Mouse (Mus musculus) hindbrain, postnatal 0 days (tissue): ENCODE results near the gene Kcnma1. TPM values are rescaled to one million over a fixed set of nuclear protein-coding genes. Genes with fewer than 3 reads are reported as not detected.

Experiments used
- ATAC-seq: fragments of 200-750 bp; cut with Nextera tagmentation; 2 replicates; pipeline ENCODE4 v1.8.0; 2017; ENCODE audit warnings: mild to moderate bottlenecking, moderate TSS enrichment, moderate library complexity
- DNase-seq: peaks from one replicate; pipeline ENCODE4 v3.0.0-alpha.2; 2015; ENCODE audit warnings: low spot score
- H3K27ac ChIP-seq: fragments of 300-500 bp; sonication (generic); 2 replicates; pipeline ENCODE4 v1.5.1; 2014; ENCODE audit warnings: mild to moderate bottlenecking
- H3K27me3 ChIP-seq: fragments of 300-500 bp; sonication (generic); 2 replicates; pipeline ENCODE4 v1.6.1; 2014; ENCODE audit warnings: low read length, mixed read lengths; ENCODE audit not compliant: insufficient read depth
- H3K36me3 ChIP-seq: fragments of 300-500 bp; sonication (generic); 2 replicates; pipeline ENCODE4 v1.6.1; 2014; ENCODE audit warnings: low read length, mixed read lengths; ENCODE audit not compliant: insufficient read depth
- H3K4me1 ChIP-seq: fragments of 300-500 bp; sonication (generic); 2 replicates; pipeline ENCODE4 v1.6.1; 2014; ENCODE audit warnings: antibody characterized with exemption, low read length, mixed read lengths; ENCODE audit not compliant: insufficient read depth
- H3K4me2 ChIP-seq: fragments of 300-500 bp; sonication (generic); 2 replicates; pipeline ENCODE4 v1.6.1; 2014; ENCODE audit warnings: low read depth, mild to moderate bottlenecking, low read length, moderate library complexity, mixed read lengths
- H3K4me3 ChIP-seq: fragments of 300-500 bp; sonication (generic); 2 replicates; pipeline ENCODE4 v1.5.1; 2014; ENCODE audit warnings: low read length
- H3K9ac ChIP-seq: fragments of 300-500 bp; sonication (generic); replicated peaks from 2 replicates; pipeline ENCODE4 v1.6.1; 2014; ENCODE audit warnings: mild to moderate bottlenecking, low read length, moderate library complexity, mixed read lengths
- H3K9me3 ChIP-seq: fragments of 300-500 bp; sonication (generic); 2 replicates; pipeline ENCODE4 v1.6.1; 2016; ENCODE audit warnings: low read length, mixed read lengths
- CTCF ChIP-seq: IDR thresholded peaks from 2 replicates; pipeline ENCODE4 v1.5.1; 2016; ENCODE audit warnings: antibody characterized with exemption, control low read depth, low read depth
- WGBS: fragments of 180-500 bp; shearing (Covaris S2); extraction: QIAGEN DNeasy Blood & Tissue Kit; methylation state at CpG from one replicate; pipeline ENCODE4 v1.1.7; 2014; 5-methylcytosine and 5-hydroxymethylcytosine counted together
- polyA plus RNA-seq: library from polyadenylated mRNA; unstranded; fragments of >200 nt; fragmentation: Nextera tagmentation; extraction: Ambion mirVana; gene quantifications from 2 replicates; pipeline ENCODE4 v1.2.1, GENCODE M21; 2015
- total RNA-seq: library from RNA; depleted of rRNA; stranded (reverse); fragments of >200 nt; gene quantifications from 2 replicates; pipeline ENCODE4 v1.2.3, GENCODE M21; 2014

Gene Kcnma1
- total and polyA plus RNA-seq, 2 experiments from 2014 or later, result 15.9 to 36.1 TPM

- H3K27ac ChIP-seq, result no peak overlapping the region
- no peaks in the 10 kb centered on the region for H3K36me3 ChIP-seq
- no peak for TF ChIP-seq CTCF
- H3K4me3 ChIP-seq, result no peak overlapping the region
- 88% methylated on average over 2 of the region's 2 CpGs for WGBS
- no peaks in the 10 kb centered on the region for H3K9me3 ChIP-seq
- no peak overlapping the region for H3K9ac ChIP-seq
- H3K4me1 ChIP-seq, result no peaks in the 10 kb centered on the region
- no peak for ATAC-seq
- no peaks in the 10 kb centered on the region for H3K27me3 ChIP-seq
- no peak for DNase-seq
- no peak overlapping the region for H3K4me2 ChIP-seq
Measured at GRCm38 (mm10) chr14:23430006-23430405, 584.3 kb downstream of the Kcnma1 start.

DNA sequence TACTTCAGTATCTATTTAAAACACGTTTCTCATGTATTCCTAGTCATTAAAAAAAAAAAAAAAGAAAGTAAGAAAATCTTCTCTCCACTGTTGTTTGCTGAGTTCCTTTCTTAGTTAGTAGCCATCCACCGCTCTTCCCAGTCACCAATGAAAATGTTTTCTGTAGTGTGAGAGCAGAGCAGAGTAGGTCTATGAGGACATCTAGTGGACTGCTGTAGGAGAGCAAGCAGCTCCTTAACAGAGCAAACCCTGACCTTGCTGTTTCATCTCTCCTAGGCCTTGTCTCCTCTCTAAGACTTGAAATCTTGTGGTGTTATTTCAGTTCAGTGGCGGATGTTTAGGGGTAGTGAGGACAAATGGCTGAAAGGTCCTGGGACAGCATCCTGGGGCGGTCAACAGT lies 585.2 kb downstream of the Kcnma1 start:
- Histone ChIP-seq H3K27me3 (no peaks in the 10 kb centered on the region), H3K27ac (no peak overlapping the region), H3K9ac (no peak overlapping the region), H3K36me3 (no peaks in the 10 kb centered on the region), H3K4me3 (no peak overlapping the region), H3K4me1 (no peaks in the 10 kb centered on the region), H3K9me3 (no peaks in the 10 kb centered on the region), H3K4me2 (no peak overlapping the region)
- TF ChIP-seq CTCF, result peak; percentile 88
- 31% methylated on average over 4 of the region's 4 CpGs for WGBS
- ATAC-seq, result peak; percentile 74
- peak; percentile 77 for DNase-seq

DNA sequence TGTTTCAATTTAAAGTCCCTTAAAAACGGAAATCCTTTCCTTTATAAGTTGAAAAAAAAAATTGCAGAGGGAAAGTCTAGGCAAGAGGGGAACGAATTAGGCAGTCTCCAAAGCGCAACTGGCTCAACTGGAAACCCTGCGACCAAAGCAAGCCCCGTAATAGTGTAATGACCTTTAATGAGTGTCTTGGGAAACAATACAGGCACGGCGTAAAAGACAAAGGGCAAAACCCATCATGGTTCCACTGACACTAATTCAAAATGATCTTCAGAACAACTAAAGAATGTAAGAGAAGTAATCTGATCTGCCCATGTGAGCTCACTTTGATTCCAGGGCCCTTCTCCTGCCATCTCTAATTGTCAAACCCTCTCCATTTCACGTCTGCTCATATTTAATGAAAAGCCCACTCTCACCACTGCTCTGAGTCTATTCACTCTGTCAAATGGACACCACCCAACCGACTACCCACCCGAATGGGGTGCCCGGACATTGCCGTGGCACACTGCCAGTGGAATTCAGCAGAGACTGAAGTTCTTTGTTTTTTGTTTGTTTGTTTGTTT lies 591.7 kb downstream of the Kcnma1 start:
- WGBS, result 46% methylated on average over 12 of the region's 12 CpGs
- Histone ChIP-seq H3K4me3 (no peak overlapping the region), H3K4me2 (no peak overlapping the region), H3K27me3 (no peaks in the 10 kb centered on the region), H3K27ac (no peak overlapping the region), H3K4me1 (no peaks in the 10 kb centered on the region), H3K36me3 (no peaks in the 10 kb centered on the region), H3K9me3 (no peaks in the 10 kb centered on the region), H3K9ac (no peak overlapping the region)
- no peak for TF ChIP-seq CTCF
- ATAC-seq, result no peak
- no peak for DNase-seq

GRCm38 (mm10) chr14:23418955-23419354 lies 595.3 kb downstream of the Kcnma1 start:
- no peak for DNase-seq
- H3K36me3 ChIP-seq, result no peaks in the 10 kb centered on the region
- no peaks in the 10 kb centered on the region for H3K4me1 ChIP-seq
- no peak for TF ChIP-seq CTCF
- H3K9ac ChIP-seq, result no peak overlapping the region
- H3K4me3 ChIP-seq, result no peak overlapping the region
- no peak overlapping the region for H3K27ac ChIP-seq
- no peak overlapping the region for H3K4me2 ChIP-seq
- WGBS, result 88% methylated on average over 3 of the region's 3 CpGs
- H3K9me3 ChIP-seq, result no peaks in the 10 kb centered on the region
- no peak for ATAC-seq
- no peaks in the 10 kb centered on the region for H3K27me3 ChIP-seq

- no peak for TF ChIP-seq CTCF
- no peak overlapping the region for H3K4me2 ChIP-seq
- no peaks in the 10 kb centered on the region for H3K4me1 ChIP-seq
- no peak overlapping the region for H3K27ac ChIP-seq
- DNase-seq, result no peak
- no peaks in the 10 kb centered on the region for H3K36me3 ChIP-seq
- H3K9ac ChIP-seq, result no peak overlapping the region
- H3K9me3 ChIP-seq, result no peaks in the 10 kb centered on the region
- 96% methylated on average over 2 of the region's 2 CpGs for WGBS
- H3K4me3 ChIP-seq, result no peak overlapping the region
- H3K27me3 ChIP-seq, result no peaks in the 10 kb centered on the region
- no peak for ATAC-seq
Measured at GRCm38 (mm10) chr14:23407051-23407450, 607.2 kb downstream of the Kcnma1 start.

GRCm38 (mm10) chr14:23400777-23401469 lies 613.4 kb downstream of the Kcnma1 start:
- DNase-seq (peak; percentile 89), ATAC-seq (peak; percentile 88)
- 18% methylated on average over 6 of the region's 6 CpGs for WGBS
- Histone ChIP-seq H3K9me3 (no peaks in the 10 kb centered on the region), H3K4me3 (no peak overlapping the region), H3K27me3 (no peaks in the 10 kb centered on the region), H3K9ac (no peak overlapping the region), H3K27ac (no peak overlapping the region), H3K36me3 (no peaks in the 10 kb centered on the region), H3K4me1 (no peaks in the 10 kb centered on the region), H3K4me2 (no peak overlapping the region)
- peak; percentile 82 for TF ChIP-seq CTCF

DNA sequence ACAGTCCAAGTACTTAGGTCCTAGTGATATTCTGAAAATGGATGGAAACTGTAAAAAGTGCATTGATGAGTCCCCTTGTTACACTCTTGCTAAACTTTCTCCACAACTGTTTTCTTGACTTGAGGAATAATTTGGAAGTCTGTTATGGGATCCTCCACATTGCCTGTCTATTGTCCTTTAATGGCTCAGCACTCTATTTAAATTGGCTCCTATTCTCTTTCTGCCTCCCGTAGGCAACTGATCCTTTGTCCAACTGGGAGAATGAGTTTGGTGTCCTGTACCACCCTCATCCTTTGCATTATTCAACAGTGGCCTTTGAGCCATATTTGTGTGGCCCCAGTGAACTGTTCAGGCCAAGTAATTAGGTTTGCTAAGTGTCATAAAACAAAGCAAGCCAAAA lies 616.6 kb downstream of the Kcnma1 start:
- H3K4me1 ChIP-seq, result no peaks in the 10 kb centered on the region
- H3K36me3 ChIP-seq, result no peaks in the 10 kb centered on the region
- no peak for TF ChIP-seq CTCF
- H3K27me3 ChIP-seq, result no peaks in the 10 kb centered on the region
- H3K9ac ChIP-seq, result no peak overlapping the region
- H3K9me3 ChIP-seq, result no peaks in the 10 kb centered on the region
- no peak overlapping the region for H3K4me2 ChIP-seq
- no peak overlapping the region for H3K4me3 ChIP-seq
- 36% methylated on average over 1 of the region's 1 CpGs for WGBS
- no peak for ATAC-seq
- DNase-seq, result no peak
- H3K27ac ChIP-seq, result no peak overlapping the region
